Mouse (Mus musculus): ENCODE data around the gene Apopt1.
A peak's percentile ranks its signal among the peaks of the same experiment; 100 is the strongest.
"Not testable (repeated sequence)": the region's sequence is repeated elsewhere in the genome, so short reads cannot be mapped to it uniquely, and the experiment has no call there.

Gene Apopt1

DNA sequence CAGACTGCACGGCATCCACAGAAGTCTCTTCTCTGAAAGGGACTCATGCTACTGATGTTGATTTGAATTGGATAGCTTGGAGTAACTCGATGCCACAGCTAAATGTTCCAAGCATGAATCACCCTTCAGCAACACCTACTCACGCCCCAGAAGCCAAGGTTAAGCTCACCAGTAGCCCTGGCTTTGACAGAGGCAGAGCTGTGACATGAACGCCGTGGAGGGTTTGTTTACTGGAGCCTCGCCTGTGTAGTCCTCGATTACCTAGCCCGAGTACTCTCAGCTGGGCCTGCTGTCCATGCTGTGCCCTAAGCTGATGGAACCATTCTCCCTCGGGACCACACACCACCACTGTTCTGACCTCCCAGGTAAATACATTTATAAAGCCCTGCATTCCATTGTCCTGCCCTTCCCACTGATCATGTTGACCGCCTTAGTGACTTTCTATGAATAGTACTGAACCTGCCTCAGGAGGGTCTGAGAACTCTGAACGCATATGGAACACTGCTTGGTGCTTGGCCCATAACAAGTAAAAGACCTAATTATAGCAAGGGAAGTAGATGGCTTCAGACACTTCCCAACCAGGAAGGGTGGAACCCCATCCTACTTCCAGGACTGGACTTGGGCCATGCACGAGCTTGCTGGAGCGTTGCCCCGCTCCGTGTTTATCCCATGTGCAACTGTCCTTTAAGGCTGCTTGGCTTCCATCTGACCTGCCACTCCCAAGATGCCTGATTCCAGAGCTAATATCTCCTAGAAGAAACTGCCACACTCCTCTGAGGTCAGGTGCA is 7.7 kb upstream of the Apopt1 start:
- DNase-seq (ENCODE audit: low read depth, low spot score), result no peak

DNA sequence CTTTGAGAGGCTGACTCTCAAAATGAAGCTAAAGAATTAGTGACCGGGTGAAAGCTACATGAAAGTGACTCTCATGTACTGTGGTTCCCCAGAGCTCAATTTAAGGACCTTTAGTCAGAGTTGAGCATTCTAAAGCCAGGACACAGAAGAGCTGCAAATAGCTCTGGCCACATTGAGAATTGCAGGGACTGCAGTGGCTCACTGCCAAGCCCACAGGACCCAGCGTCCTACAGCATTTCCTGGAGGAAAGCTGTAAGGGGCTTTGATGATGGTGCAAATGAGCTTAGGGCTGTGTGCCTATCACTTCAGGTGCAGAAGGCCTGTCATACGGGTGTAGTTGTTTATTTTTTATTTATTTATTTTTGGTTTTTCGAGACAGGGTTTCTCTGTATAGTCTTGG is 4.9 kb upstream of the Apopt1 start:
- no peak for DNase-seq (ENCODE audit: low read depth, low spot score)

DNA sequence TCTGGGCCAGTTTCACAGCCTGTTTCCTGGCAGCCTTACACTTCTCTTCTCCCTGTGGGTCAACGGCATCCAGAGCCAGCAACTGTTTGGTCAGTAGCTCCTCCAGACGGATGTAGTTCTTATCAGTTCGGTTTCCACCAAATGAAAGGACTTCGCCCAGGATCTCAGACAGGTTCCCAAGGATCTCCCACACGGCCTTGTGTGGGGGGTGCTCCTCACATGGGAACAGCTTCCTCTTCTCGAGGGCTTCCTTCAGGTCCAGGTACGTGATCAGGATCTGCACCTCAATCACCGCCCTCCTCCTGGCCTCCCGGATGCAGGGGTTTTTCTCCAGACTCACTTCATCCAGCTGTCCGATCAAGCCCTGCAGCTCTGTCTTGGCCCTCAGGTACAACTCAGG is 3.0 kb upstream of the Apopt1 start:
- no peak for DNase-seq (ENCODE audit: low read depth, low spot score)

DNA sequence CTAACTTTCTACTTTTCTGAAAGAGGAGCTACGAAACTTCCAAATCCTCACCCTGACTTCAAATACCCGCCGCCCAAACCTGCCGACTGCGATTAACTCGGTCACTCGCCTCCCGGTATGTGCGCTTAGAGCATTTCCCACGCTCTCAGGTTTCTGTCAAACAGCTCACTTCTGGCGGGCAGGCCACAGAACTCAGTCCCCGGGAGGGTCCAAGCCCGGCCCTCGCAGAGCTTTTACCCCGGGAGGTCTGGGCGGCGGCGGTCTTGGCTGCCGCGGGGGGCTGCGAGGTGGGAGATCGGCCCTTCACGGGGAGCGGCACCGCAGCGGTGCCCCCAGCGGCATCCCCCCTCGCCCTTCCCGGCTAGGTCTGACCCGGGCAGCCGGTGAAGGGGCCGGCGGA is 585 bp upstream of the Apopt1 start:
- no peak for DNase-seq (ENCODE audit: low read depth, low spot score)

DNA sequence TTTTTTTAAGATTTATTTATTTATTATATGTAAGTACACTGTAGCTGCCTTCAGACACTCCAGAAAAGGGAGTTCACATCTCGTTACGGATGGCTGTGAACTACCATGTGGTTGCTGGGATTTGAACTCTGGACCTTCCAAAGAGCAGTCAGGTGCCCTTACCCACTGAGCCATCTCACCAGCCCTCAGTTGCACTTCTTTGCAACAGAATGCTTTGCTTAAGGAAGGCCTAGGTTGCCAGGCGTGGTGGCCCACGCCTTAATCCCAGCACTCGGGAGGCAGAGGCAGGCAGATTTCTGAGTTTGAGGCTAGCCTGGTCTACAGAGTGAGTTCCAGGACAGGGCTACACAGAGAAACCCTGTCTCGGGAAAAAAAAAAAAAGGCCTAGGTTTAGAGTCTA is 819 bp downstream of the Apopt1 start:
- not testable (repeated sequence) for DNase-seq (ENCODE audit: low read depth, low spot score)

DNA sequence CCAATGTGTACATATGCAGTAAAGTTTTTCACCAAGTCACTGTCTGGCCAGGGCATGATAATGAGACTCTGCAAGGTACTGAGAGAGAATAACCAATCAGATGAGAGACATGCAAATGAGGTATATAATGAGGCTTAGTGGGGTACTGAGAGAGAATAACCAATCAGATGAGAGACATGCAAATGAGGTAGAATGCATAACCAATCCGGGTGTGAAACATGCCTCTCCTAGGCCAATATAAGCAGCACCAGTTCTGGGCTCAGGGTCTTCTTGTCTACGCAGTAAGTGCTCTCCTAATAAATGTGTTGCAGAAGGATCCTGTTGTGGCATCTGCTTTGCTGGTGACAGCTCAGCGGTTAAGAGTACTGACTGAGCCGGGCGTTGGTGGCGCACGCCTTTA is 3.4 kb downstream of the Apopt1 start:
- DNase-seq (ENCODE audit: low read depth, low spot score), result no peak

DNA sequence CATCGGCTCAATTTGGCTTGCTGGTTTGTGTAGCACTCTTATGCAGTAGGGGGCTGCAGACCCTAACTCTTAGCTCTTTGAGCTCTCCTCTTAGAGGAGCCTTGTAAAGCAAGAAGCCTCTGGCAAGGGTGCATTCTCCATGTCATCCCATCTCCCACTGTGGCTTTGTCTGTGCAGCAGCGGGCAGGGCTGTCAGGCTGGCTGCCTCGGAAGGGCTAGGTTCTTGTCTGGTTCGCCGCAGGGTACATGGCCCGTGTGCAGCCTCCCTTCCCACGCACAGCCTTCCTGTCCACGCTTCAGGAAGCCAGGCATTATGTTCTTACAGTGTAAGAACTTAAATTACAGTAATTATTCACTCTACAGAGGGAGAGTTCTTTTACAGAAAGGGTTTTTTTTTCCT is 5.6 kb downstream of the Apopt1 start:
- DNase-seq (ENCODE audit: low read depth, low spot score), result no peak

DNA sequence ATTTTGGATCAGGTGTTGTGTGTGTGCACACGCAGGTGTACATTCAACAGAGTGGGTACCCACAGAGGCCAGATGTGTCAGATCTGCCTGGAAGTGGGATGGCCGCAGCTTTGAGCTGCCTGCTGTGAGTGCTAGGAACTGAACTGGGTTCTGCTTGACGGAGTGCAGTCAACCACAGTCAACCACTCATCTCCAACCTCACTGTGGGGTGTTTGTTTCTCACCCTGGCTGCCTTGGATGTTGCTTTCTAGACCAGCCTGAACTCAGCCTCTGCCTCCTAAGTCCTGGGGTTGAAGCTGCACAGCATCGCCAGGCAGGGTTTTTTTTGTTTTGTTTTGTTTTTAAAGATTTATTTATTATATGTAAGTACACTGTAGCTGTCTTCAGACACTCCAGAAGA is 7.2 kb downstream of the Apopt1 start:
- DNase-seq (ENCODE audit: low read depth, low spot score), result no peak

DNA sequence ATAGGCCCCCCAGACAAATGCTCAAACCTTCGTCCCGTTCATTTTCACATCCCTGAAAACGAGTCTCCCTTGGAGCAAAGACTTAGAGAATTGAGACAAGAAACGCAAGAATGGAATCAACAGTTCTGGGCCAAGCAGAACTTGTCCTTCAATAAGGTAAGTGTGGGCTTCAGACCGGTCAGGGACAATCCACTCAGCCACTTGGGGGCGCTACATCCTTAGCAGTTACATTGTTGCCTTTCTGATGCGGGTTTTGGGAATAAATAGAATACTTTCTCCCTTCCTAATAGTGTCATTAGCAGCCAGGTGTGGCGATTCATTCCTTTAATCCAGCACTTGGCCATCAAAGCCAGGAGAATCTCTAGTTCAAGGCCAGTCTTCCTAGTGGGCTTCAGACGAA is 9.6 kb downstream of the Apopt1 start:
- no peak for DNase-seq (ENCODE audit: low read depth, low spot score)

DNA sequence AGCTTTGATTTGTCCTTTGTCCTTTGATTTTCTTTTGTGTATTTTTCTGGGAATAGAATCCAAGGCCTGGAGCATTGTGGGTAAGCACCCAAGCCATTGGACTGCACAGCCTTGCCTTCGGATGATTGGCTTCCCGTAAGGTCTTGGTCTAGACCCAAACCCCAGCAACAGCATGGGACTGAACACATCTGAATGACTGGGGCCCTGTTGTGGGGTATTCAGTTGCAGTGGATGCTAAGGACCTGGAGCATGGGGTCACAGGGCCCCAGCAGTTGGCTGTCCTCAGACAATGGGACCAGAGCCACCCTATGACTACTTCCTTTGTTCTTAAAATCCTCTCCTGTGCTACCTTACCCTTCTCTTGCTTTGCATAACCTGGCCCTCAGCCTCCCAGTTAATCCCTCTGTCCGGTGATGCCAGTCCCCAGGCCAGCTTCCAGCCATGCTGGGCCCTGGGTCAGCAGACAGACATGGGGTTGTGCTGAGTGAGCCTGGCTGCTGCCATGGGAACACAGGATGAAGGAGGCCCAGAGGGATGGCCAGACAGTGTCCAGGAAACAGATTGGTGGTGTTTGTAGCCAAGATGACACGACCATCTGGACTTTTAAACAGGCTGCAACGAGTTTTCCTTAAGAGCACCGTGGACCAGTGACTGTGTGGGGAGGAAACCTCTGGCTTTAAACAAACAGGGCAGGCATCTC is 11.7 kb downstream of the Apopt1 start:
- DNase-seq (ENCODE audit: low read depth, low spot score), result no peak

DNA sequence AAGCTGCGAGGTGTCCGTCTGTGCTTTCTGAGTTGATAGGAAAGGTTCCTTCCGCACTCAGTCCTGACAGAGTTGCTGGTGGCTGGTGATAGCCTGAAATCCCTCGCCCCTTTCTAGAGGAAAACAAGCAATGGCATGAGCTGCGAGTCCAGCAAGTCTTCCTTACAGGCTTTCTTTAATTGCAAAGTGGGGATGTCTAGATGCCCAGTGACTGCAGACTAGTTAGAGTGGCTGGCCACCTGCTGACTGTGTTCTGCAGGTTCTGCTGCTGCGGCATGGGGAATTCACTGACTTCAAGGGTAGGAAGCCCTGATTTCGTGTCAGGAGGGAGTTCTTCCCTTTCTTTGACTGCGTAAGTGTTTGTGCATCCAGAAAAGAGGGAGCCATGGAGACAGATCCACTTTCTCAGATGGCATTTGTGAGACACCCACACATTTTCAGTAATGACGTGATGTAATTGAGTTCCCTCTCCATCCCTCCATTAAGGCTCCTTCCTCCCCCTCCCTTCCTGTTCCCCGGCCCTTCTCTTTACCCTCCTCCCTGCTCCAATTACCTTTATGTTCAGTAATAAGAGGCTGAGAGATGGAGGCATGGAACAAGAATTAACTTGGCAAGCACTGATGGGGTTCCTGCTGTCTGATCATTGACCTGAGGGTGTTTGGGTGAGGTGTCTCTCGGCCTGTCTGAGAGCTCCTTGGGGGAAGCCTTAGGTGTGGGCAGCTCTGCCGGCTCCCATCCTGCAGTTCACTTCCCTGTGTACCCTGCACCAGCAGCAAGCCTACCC is 12.5 kb downstream of the Apopt1 start:
- no peak for DNase-seq (ENCODE audit: low read depth, low spot score)

DNA sequence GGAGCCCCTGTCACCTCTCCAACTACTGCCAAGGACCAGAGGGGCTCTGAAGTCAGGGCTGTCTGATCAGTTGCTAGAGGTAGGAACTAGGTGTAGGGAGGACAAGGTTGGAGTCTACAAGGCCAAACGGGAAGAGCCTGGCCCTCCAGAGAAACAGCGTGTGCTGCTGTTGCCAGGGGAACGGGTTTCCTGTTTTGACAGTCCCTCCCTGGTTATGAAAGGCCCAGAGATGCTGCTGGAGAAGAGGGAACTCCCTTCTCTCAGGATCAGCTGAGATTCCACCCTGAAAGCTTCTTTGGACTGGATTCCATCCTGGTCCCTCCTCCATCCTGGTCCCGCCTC is 13.0 kb downstream of the Apopt1 start:
- DNase-seq (ENCODE audit: low read depth, low spot score), result no peak

DNA sequence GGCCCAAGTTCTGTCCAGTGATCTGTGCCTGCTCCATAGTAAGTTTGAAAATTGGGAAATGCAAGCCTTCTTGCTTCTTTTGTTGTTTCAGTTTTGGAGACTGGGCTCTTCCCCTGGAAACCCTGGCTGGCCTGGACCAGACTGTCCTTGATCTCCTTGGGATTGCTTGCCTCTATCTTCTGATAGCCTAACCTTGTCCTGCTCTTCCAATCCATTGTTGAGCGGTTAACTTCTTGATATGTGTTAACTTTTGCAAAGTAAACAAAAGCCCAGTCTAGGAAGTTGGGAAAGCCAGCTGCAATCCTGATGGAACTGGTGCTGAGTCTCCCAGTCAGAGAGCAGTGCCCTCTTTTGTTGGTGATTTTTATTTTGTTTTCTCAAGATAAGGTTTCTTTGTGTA is 14.9 kb downstream of the Apopt1 start:
- DNase-seq (ENCODE audit: low read depth, low spot score), result no peak

DNA sequence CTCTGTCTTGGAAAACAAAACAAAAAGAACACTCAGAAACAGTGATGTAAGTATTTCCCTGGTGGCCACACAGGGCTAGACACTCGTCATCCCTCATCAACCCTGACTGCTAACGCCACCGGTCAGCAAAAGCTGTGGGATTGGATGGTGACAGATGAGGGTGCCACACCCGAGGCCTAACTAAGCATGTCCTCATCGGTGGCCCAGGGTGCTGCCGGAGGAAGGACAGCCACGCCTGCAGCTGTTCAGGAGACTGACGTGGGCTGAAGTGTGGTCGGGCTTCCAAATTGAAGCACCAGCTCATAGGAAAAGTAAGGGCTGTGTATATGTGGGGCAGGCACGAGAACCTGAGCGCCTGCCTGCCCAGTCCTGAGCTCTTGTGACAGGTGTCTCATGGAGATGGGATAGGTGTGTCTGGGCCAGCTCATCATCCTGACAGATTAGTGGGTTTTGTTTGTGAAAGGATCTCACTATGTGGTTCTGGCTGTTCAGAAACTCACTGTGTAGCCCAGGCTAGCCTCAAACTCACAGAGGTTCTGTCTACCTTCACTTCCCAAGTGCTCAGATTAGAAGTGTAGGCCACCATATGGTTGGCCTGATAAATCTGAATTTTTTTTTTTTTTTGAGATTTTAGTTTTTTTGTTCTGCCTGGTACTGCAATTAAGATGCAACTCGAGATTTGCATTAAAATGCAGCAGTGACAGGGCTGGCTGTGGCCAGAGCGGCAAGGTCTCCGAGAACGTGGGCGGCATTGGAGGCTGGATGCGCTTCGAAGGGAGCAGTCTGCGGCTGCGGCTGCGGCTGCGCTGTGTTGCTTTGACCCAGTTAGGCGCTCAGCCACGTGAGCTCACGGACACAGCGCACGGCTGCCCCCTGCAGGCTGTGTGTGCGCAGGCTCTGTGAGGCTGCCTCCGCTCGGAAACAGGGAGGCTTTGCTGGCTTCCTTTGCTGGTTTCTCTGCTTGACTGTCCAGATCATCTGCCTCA is 19.1 kb downstream of the Apopt1 start:
- peak; percentile 76 for DNase-seq (ENCODE audit: low read depth, low spot score)

DNA sequence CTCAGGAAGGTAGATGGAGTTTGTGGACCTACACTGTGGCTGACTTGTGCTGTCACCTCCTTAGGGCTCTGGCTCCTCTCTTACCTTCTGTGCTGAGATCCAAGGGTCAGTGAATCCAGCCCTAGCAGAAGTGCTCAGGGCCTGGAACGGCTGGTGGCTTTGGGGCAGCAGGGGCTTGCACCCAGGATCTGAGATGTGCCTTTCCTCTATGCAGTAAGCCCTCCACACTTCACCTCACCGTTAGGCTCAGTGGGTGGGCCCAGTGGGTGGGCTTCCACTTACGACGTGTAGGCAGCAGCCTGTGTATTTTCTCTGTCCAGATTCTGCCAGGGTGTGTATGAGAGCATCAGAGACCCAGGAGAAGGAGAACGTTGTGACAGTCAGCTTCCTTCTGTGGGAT is 19.9 kb downstream of the Apopt1 start:
- DNase-seq (ENCODE audit: low read depth, low spot score), result no peak

DNA sequence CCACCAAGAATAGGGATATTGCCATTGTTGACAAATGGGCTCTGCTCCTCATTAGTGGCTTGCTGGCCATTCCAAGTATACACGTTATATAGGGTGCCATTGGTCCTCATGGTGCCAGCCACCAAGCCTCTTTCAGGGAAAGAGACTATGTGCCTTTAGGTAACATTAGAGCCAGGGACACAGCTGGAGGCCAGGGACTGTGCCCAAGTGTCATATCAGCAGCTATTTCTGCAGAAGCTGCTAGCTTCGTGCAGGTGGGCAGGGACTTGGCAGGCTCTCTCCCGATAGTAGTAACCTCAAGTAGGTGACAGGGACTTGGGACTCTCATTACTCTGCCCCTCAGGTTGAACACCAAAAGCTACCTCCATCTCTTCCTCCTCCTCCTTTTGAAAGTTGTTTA is 21.9 kb downstream of the Apopt1 start:
- no peak for DNase-seq (ENCODE audit: low read depth, low spot score)

DNA sequence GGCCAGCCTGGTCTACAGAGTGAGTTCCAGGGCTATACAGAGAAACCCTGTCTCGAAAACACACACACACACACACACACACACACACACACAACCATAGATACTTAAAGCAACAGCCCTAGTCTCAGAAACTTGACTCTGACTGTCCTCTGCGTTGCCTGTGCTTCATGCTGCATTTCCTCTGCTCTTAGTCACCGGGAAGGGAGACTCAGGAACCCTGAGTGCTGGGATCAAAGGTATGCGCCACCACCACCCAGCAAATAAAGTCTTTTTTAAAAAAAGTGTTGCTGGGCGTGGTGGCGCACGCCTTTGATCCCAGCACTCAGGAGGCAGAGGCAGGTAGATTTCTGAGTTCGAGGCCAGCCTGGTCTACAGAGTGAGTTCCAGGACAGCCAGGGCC is 23.6 kb downstream of the Apopt1 start:
- DNase-seq (ENCODE audit: low read depth, low spot score), result not testable (repeated sequence)

DNA sequence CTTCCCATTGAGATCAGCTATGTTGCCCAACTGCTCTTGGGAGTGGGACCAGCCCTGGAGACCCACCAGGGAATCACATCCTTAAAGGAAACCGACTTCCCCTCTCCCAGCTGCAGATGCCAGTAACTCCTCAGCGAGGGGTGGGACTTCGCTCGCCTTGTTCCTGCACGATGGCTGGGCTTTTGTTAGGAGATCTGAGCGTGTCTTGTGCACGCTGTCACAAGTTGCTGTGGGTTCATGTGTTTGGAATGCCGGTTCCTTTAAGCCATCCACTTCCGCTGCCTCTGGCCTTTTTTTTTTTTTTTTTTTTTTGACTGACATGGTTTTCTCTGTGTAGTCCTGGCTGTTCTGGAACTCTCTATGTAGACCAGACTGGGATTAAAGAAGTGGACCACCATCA is 24.3 kb downstream of the Apopt1 start:
- no peak for DNase-seq (ENCODE audit: low read depth, low spot score)

DNA sequence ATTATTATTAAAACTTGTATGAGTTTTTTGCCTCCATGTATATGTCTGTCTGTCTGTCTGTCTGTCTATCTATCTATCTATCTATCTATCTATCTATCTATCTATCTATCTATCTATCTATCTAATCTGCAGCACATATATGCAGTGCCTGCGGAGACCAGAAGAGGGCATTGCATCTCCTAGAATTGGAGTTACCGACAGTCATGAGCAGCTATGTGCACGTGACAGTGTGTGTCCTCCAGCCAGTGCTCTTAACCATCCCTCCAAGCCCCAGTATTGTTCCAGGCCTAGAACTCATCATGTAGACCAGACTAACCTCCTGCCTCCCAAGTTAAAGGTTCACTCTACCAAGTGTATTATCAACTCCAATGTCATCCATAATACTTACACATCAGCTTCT is 25.7 kb downstream of the Apopt1 start:
- DNase-seq (ENCODE audit: low read depth, low spot score), result no peak

DNA sequence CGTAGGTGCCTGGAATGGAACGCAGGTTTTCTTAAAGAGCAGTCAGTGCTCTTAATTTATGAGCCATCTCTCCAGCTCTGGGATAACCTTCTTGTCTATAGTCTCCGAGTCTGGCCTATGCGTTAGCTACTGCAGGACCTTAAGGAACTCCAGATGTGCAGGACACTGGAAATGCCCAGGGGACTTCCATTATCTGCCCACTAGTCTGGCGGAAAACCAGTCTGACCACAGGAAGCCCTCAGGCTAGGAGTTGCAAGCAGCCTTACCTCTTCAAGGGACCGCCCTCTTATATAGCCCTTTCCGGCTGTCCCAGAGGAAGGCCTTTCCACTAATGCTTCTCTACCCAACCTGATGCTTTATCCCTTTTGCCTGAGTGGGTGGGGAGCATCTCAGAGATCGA is 28.3 kb downstream of the Apopt1 start:
- no peak for DNase-seq (ENCODE audit: low read depth, low spot score)

DNA sequence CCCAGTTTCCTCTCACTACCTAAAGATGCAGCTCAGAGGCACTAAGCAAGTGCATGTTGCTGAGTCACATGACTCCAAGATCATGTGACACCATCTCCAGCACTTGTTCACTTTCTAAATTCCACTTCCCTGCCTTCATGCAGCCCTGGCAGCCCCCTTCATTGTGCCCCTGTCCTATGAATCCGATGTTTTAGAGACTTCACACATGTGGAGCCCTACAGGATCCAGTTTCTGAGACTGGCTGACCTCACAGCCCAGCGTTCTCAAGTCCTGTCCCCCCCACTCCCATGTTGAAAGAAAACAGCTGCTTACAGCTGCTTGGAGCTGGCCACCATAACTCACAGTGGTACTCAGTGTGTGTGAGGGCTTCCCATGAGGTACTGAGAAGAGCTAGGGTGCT is 30.4 kb downstream of the Apopt1 start:
- no peak for DNase-seq (ENCODE audit: low read depth, low spot score)

DNA sequence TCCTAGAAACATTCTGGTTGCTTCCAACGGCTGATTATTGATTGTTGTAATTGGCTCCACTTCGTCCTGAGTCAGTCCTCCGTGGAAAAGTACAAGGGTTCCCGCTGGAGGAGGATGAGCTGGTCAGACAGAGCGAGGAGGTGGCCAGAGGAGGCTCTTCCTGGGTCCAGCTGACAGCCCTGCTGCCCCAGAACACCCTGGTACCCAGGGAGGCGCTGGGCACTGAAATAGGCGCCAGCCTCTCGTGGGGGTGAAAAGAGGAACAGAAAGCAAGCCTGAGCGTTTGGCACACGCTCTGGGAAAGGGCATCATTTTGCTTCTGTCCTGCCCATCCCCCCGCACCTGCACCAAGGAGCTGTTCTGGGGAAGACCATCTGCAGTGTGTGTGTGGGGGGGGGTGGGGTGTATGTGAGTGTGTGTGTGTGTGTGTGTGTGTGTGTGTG is 30.9 kb downstream of the Apopt1 start:
- DNase-seq (ENCODE audit: low read depth, low spot score), result no peak
